Mouse (Mus musculus) hindbrain, embryonic 11.5 days (tissue): ENCODE measurements around the gene Gm7257. TPM values are rescaled to one million over a fixed set of nuclear protein-coding genes. Genes with fewer than 3 reads are reported as not detected.

Experiments
- ATAC-seq: fragments of 200-750 bp; cut with Nextera tagmentation; 2 replicates; pipeline ENCODE4 v1.8.0; 2017; ENCODE audit warnings: mild to moderate bottlenecking, moderate TSS enrichment, moderate library complexity; ENCODE audit not compliant: low FRiP score
- DNase-seq: peaks from one replicate; pipeline ENCODE4 v3.0.0-alpha.2; 2015; ENCODE audit warnings: low spot score
- H3K27ac ChIP-seq: fragments of 300-500 bp; sonication (generic); 2 replicates; pipeline ENCODE4 v1.5.1; 2014; ENCODE audit warnings: mild to moderate bottlenecking, low read depth, low read length
- H3K27me3 ChIP-seq: fragments of 300-500 bp; sonication (generic); 2 replicates; pipeline ENCODE4 v1.6.1; 2014; ENCODE audit warnings: mild to moderate bottlenecking, low read length, moderate library complexity, mixed read lengths; ENCODE audit not compliant: control insufficient read depth, insufficient read depth
- H3K36me3 ChIP-seq: fragments of 300-500 bp; sonication (generic); 2 replicates; pipeline ENCODE4 v1.6.1; 2014; ENCODE audit warnings: mild to moderate bottlenecking, low read length, moderate library complexity, mixed read lengths; ENCODE audit not compliant: control insufficient read depth, insufficient read depth
- H3K4me1 ChIP-seq: fragments of 300-500 bp; sonication (generic); replicated peaks from 2 replicates; pipeline ENCODE4 v1.6.1; 2014; ENCODE audit warnings: low read length, mixed read lengths; ENCODE audit not compliant: control insufficient read depth, insufficient read depth
- H3K4me2 ChIP-seq: fragments of 300-500 bp; sonication (generic); replicated peaks from 2 replicates; pipeline ENCODE4 v1.6.1; 2014; ENCODE audit warnings: mild to moderate bottlenecking, low read depth, low read length
- H3K4me3 ChIP-seq: fragments of 300-500 bp; sonication (generic); 2 replicates; pipeline ENCODE4 v1.5.1; 2014; ENCODE audit warnings: low read depth, low read length
- H3K9ac ChIP-seq: fragments of 300-500 bp; sonication (generic); 2 replicates; pipeline ENCODE4 v1.6.1; 2014; ENCODE audit warnings: low read depth, low read length
- H3K9me3 ChIP-seq: fragments of 300-500 bp; sonication (generic); 2 replicates; pipeline ENCODE4 v1.6.1; 2016; ENCODE audit warnings: low read length; ENCODE audit not compliant: control insufficient read depth
- WGBS: fragments of 180-500 bp; shearing (Covaris S2); extraction: QIAGEN DNeasy Blood & Tissue Kit; methylation state at CpG from one replicate; pipeline ENCODE4 v1.1.7; 2014; 5-methylcytosine and 5-hydroxymethylcytosine counted together
- polyA plus RNA-seq: library from polyadenylated mRNA; unstranded; fragments of >200 nt; fragmentation: Nextera tagmentation; extraction: Ambion mirVana; gene quantifications from 2 replicates; pipeline ENCODE4 v1.2.1, GENCODE M21; 2014

The Gm7257 gene
- not detected in 2 replicates for polyA plus RNA-seq

DNA sequence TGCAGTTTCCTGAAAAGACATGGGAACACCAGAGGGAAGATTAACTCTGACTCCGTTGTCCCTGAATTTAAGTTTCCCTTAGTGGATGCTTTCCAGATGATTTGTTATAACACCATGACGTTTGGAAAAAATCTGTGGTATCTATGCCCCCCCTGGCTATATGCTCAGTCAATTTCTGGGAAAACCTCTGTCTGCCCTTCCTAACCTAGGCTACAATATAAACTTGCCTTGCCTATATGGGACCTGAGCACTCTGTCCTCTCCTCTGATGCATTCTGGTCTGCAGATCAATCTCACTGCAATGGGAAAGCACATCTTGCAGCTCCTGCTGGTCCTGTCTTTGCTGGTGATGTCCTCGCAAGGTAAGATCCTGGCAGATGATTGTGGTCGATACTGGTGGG lies at the start of gene Gm7257:
Gene Gm7257 (plus strand): TSS at position 301 of the 400 bp plus-strand sequence.
- Histone ChIP-seq H3K27me3 (no peaks in the 10 kb centered on the region), H3K9ac (no peak within 1 kb of the TSS), H3K4me3 (no peak within 1 kb of the TSS), H3K4me2 (no peak within 1 kb of the TSS), H3K9me3 (no peaks in the 10 kb centered on the region; the same call in 1 of the 2 replicates), H3K36me3 (no peaks in the 10 kb centered on the region), H3K27ac (no peak within 1 kb of the TSS), H3K4me1 (no peaks in the 10 kb centered on the region)
- 81% methylated on average over 4 of the region's 4 CpGs for WGBS
- DNase-seq: no peak
- no peak for ATAC-seq

- Histone ChIP-seq H3K9me3 (no peaks in the 10 kb centered on the region; the same call in 1 of the 2 replicates), H3K4me3 (no peak overlapping the region), H3K4me1 (no peaks in the 10 kb centered on the region), H3K27ac (no peak overlapping the region), H3K9ac (no peak overlapping the region), H3K4me2 (no peak overlapping the region), H3K36me3 (no peaks in the 10 kb centered on the region), H3K27me3 (no peaks in the 10 kb centered on the region)
- ATAC-seq: no peak
- 68% methylated on average over 2 of the region's 2 CpGs for WGBS
- no peak for DNase-seq
Observed at GRCm38 (mm10) chr9:36402991-36403390, 28.7 kb upstream of the Gm7257 start.

DNA sequence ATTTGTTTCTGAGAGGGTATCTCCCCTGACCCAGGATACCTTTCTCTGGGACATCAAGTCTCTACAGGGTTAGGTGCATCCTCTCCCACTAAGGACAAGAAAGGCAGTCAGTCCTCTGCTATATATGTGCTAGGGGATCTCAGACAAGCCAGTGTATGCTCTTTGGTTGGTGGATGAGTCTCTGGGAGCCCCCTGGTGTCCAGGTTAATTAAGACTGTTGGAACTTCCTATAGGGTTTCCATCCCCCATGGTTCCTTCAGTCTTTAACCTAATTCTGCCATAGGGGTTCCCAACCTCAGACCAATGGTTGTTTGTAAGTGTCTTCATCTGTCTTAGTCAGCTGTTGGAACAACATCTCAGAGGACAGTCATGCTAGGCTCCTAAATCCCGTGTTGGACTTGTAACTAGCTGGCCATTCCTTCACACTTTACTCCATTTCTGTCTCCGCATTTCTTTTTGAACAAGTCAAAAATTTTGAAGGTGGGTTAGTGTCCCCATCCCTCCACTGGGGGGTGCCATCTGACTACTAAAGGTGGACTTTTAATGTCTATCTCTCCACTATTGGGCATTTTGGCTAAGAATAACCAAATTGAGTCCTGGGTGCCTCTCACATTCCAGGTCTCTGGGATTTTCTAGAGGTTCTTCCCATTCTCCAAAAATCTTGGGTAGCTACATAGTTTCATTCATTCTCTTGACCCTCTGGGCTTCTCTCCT lies 3.5 kb downstream of the Gm7257 start:
- Histone ChIP-seq H3K4me1 (no peaks in the 10 kb centered on the region), H3K4me2 (no peak overlapping the region), H3K4me3 (no peak overlapping the region), H3K27ac (no peak overlapping the region), H3K9me3 (no peaks in the 10 kb centered on the region; the same call in 1 of the 2 replicates), H3K9ac (no peak overlapping the region), H3K27me3 (no peaks in the 10 kb centered on the region), H3K36me3 (no peaks in the 10 kb centered on the region)
- WGBS: 57% methylated on average over 2 of the region's 2 CpGs
- DNase-seq: no peak
- no peak for ATAC-seq

- Histone ChIP-seq H3K4me1 (no peaks in the 10 kb centered on the region), H3K4me2 (no peak within 1 kb of the TSS), H3K9ac (no peak within 1 kb of the TSS), H3K9me3 (no peaks in the 10 kb centered on the region; the same call in 1 of the 2 replicates), H3K4me3 (no peak within 1 kb of the TSS), H3K27ac (no peak within 1 kb of the TSS), H3K27me3 (no peaks in the 10 kb centered on the region), H3K36me3 (no peaks in the 10 kb centered on the region)
- 66% methylated on average over 3 of the region's 3 CpGs for WGBS
- ATAC-seq: no peak
- DNase-seq: no peak
Observed at GRCm38 (mm10) chr9:36475338-36475737, 43.7 kb downstream of the Gm7257 start, which contains the start of gene Gm9513. Gene Gm9513, plus strand, starts transcription at chr9:36475638.

Other genes starting within 250 kb of the Gm7257 start
- gene Gm9513, start 43.8 kb downstream of the Gm7257 start, polyA plus RNA-seq: not detected in 2 replicates
- gene Gm5615, start 110.1 kb downstream of the Gm7257 start, polyA plus RNA-seq: not detected in 2 replicates
- gene Gm17689, start 150.8 kb downstream of the Gm7257 start, polyA plus RNA-seq: not detected in 2 replicates
- gene A630095E13Rik, start 211.5 kb downstream of the Gm7257 start, polyA plus RNA-seq: not detected in 2 replicates